Mouse (Mus musculus) spleen, adult 2 months (tissue): ENCODE measurements at regions not wholly inside any gene's neighbourhood (a gene's known extent, or its start where the extent isn't known, plus 50 kb on each side); places are given as distances from the start of the nearest gene placed in this dataset.

Experiments used
- CTCF ChIP-seq: fragments of 200-500 bp; IDR thresholded peaks from 2 replicates; pipeline ENCODE4 v1.5.1; 2011; ENCODE audit warnings: mild to moderate bottlenecking, inconsistent platforms; ENCODE audit not compliant: insufficient read depth, insufficient read length, insufficient replicate concordance; ENCODE audit errors: extremely low read depth
- POLR2A ChIP-seq: fragments of 200-500 bp; IDR thresholded peaks from 2 replicates; pipeline ENCODE4 v1.6.1; 2011; ENCODE audit warnings: low read depth, low read length, inconsistent platforms

DNA sequence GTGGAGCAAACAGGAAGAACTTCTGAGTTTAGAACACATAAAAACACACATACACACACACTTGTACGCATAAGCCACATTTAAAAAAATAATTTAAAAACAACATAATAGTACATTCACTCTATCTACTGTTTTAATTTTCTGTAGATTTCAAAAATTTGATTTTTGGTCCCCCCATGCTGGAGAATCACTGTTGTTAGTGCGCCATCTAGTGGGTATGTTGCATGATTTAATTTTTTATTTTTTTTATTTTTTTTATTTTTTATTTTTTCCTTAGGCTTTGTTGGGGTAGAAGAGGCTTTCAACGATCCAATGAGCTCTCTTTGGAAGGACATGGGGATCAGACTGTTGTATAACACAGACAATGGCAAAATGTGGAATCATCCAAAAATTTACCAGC, 59.1 kb upstream of the Pced1b start:
- TF ChIP-seq CTCF = no peak
- TF ChIP-seq POLR2A = no peak
